Mouse (Mus musculus) hindbrain, embryonic 16.5 days (tissue): ENCODE data around the gene Atp2c2. TPM values are rescaled to one million over a fixed set of nuclear protein-coding genes. Genes with fewer than 3 reads are reported as not detected.

Experiments
- ATAC-seq: fragments of 200-750 bp; cut with Nextera tagmentation; 2 replicates; pipeline ENCODE4 v1.8.0; 2017; ENCODE audit warnings: moderate TSS enrichment, moderate library complexity
- H3K27ac ChIP-seq: fragments of 300-500 bp; sonication (generic); 2 replicates; pipeline ENCODE4 v1.5.1; 2014; ENCODE audit warnings: low read depth, mild to moderate bottlenecking, control low read depth, low read length, moderate library complexity
- H3K27me3 ChIP-seq: fragments of 300-500 bp; sonication (generic); replicated peaks from 2 replicates; pipeline ENCODE4 v1.6.1; 2014; ENCODE audit warnings: low read length; ENCODE audit not compliant: control insufficient read depth, insufficient read depth
- H3K36me3 ChIP-seq: fragments of 300-500 bp; sonication (generic); 2 replicates; pipeline ENCODE4 v1.6.1; 2014; ENCODE audit warnings: mild to moderate bottlenecking, low read length, moderate library complexity, mixed read lengths; ENCODE audit not compliant: control insufficient read depth, insufficient read depth
- H3K4me1 ChIP-seq: fragments of 300-500 bp; sonication (generic); 2 replicates; pipeline ENCODE4 v1.6.1; 2014; ENCODE audit warnings: low read depth, low read length; ENCODE audit not compliant: control insufficient read depth, insufficient read depth
- H3K4me2 ChIP-seq: fragments of 300-500 bp; sonication (generic); 2 replicates; pipeline ENCODE4 v1.6.1; 2014; ENCODE audit warnings: mild to moderate bottlenecking, low read length, control low read depth, moderate library complexity
- H3K4me3 ChIP-seq: fragments of 300-500 bp; sonication (generic); 2 replicates; pipeline ENCODE4 v1.5.1; 2014; ENCODE audit warnings: mild to moderate bottlenecking, low read length, control low read depth, moderate library complexity
- H3K9ac ChIP-seq: fragments of 300-500 bp; sonication (generic); 2 replicates; pipeline ENCODE4 v1.6.1; 2014; ENCODE audit warnings: low read depth, mild to moderate bottlenecking, control low read depth, low read length, moderate library complexity
- H3K9me3 ChIP-seq: fragments of 300-500 bp; sonication (generic); 2 replicates; pipeline ENCODE4 v1.6.1; 2014; ENCODE audit warnings: mild to moderate bottlenecking, low read length, moderate library complexity; ENCODE audit not compliant: control insufficient read depth
- WGBS: fragments of 180-500 bp; shearing (Covaris S2); extraction: QIAGEN DNeasy Blood & Tissue Kit; methylation state at CpG from one replicate; pipeline ENCODE4 v1.1.7; 2014; 5-methylcytosine and 5-hydroxymethylcytosine counted together
- polyA plus RNA-seq: library from polyadenylated mRNA; unstranded; fragments of >200 nt; fragmentation: Nextera tagmentation; extraction: Ambion mirVana; gene quantifications from 2 replicates; pipeline ENCODE4 v1.2.1, GENCODE M21; 2015

The Atp2c2 gene
- polyA plus RNA-seq, 1 experiment from 2014 or later, result 0.49 TPM

DNA sequence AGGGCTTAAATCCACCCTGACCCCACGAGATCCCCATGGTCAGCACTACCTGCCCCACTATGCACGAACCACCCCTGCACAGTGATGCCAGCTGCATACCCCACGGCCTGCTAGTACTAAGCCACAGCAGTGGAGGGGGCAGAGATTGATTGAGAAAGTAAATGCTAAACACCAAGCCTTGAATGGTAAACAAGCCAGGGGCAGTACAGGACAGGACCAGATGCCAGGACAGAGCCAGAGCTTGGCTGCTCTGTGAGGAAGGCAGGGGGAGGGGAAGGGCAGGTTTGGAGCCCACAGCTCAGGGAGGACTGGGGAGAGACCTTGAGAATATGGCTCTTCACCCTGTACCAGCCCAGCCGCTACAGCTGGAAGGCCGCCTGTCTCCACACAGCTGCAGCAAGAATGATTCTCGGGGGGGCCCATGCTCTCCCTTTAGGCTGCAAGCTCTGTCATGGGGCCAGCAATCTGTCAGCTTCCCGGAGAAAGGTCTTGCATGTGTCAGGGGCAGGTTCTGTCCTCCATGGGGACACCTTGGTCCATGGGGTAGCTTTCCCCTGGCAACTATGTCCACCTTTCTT lies 76.9 kb downstream of the Atp2c2 start:
- no peak overlapping the region for H3K4me2 ChIP-seq
- H3K4me3 ChIP-seq, result no peak overlapping the region
- peak overlapping the region; percentile 26; the same call in 1 of the 2 replicates for H3K9ac ChIP-seq
- no peak overlapping the region for H3K27ac ChIP-seq
- no peaks in the 10 kb centered on the region for H3K9me3 ChIP-seq
- no peaks in the 10 kb centered on the region for H3K36me3 ChIP-seq
- no peak for ATAC-seq
- peaks cover 18% of the 10 kb centered on the region for H3K4me1 ChIP-seq
- 87% methylated on average over 7 of the region's 7 CpGs for WGBS
- no peaks in the 10 kb centered on the region for H3K27me3 ChIP-seq

GRCm38 (mm10) chr8:119777765-119778164 lies 78.0 kb downstream of the Atp2c2 start:
- Histone ChIP-seq H3K9ac (peak overlapping the region; percentile 88), H3K9me3 (no peaks in the 10 kb centered on the region), H3K4me2 (peak overlapping the region; percentile 79), H3K27me3 (no peaks in the 10 kb centered on the region), H3K36me3 (no peaks in the 10 kb centered on the region), H3K27ac (peak overlapping the region; percentile 87), H3K4me3 (peak overlapping the region; percentile 66), H3K4me1 (peaks cover 18% of the 10 kb centered on the region)
- ATAC-seq, result no peak
- 18% methylated on average over 7 of the region's 7 CpGs for WGBS

DNA sequence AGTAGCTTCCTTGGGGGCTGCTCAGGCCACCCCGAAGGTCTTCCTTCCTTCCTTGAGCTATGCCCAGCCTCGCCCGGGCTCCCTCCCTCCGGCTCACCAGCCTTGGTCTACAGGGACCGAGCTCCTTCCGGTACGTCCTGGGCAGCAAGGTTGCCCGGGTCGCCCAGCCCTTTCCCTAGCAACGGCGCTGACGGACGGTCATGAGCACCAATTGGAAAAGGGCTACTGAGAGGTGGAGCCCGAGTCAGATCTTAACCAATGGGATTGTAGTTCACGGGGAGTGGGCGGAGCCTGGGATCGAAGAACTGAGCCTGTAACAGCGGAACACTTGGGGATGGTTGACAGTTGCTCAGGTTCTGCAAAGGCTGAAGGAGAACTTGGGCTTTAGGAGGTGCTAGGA lies 78.5 kb downstream of the Atp2c2 start, which contains the start of gene Tldc1:
TSS of gene Tldc1 (minus strand) at position 154 of the 400 bp plus-strand sequence.
- Histone ChIP-seq H3K4me3 (peak within 1 kb of the TSS; percentile 66), H3K4me1 (peaks cover 18% of the 10 kb centered on the region), H3K27me3 (no peaks in the 10 kb centered on the region), H3K27ac (peak within 1 kb of the TSS; percentile 87), H3K36me3 (no peaks in the 10 kb centered on the region), H3K9ac (peak within 1 kb of the TSS; percentile 88), H3K4me2 (peak within 1 kb of the TSS; percentile 79), H3K9me3 (no peaks in the 10 kb centered on the region)
- peak; percentile 97 for ATAC-seq
- WGBS, result under 1% methylated on average over 18 of the region's 18 CpGs

DNA sequence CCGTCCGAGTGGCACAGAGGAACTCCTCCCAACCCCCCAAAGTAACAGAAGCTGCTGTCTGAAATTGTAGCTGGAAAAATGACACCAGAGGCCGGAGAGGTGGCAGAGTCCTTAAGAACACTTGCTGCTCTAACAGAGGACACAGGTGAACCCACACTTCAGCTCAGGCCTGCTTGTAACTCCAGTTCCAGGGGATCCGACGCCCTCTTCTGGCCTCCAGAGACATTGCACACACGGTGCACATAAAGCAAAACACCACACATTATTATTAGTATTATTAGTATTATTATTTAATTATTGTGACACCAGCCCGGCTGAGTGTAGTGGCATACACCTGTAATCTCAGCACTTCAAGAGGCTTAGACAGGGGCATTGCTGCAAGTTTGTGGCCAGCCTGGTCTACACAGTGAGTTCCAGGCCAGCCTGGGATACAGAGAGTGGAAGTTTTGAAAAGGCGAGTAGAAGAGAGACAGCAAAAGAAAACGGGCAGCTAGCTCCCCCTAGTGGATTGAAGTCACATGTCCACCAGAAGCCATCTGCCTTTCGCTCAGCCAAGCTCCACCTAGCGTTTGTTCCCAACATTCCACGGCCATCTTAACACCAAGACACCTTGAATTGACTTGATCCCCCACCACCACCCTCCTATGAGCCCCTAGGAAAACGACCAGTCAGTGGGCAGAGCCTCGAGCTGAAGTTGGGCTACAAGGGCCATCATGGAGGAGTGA lies 79.4 kb downstream of the Atp2c2 start:
- no peaks in the 10 kb centered on the region for H3K36me3 ChIP-seq
- peaks cover 18% of the 10 kb centered on the region for H3K4me1 ChIP-seq
- H3K27ac ChIP-seq, result peak overlapping the region; percentile 81
- 0 out of 2 replicates have a peak, but pooled peaks have one; percentile 1 for ATAC-seq
- H3K27me3 ChIP-seq, result no peaks in the 10 kb centered on the region
- H3K9ac ChIP-seq, result peak overlapping the region; percentile 59; the same call in 1 of the 2 replicates
- no peak overlapping the region for H3K4me3 ChIP-seq
- H3K9me3 ChIP-seq, result no peaks in the 10 kb centered on the region
- 25% methylated on average over 14 of the region's 14 CpGs for WGBS
- H3K4me2 ChIP-seq, result peak overlapping the region; percentile 79

DNA sequence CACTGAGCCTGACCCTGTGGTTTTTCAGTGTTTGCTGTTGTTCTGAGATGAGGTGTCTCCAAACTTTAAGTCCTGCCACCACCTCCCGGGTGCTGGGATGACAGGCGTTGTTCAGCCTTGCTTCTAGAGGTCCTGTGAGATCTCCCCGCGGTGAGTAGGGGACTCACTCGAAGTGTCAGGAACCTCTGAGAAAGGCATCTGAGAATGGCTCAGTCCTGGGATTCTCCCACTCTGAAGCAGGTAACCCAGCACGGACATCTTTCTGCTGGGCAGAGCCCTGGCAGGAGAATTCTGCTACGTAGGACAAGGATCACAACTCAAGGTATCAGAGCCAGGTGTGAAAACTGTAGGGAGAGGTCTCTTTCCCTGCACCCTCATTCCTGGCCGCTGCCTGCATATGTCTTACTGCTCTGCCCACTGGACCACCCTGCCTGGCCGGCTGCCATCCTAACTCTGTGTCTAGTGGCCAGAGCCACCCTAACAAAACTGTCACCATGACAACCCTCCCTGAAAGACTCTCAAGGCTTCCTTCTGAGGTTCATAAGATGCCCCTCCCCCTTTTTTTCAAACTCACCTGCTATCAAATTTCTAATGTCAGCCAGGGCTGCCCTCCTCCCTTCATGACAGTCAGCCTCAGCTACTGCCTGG lies 80.7 kb downstream of the Atp2c2 start:
- WGBS, result 79% methylated on average over 9 of the region's 9 CpGs
- H3K36me3 ChIP-seq, result no peaks in the 10 kb centered on the region
- no peak overlapping the region for H3K9ac ChIP-seq
- H3K4me1 ChIP-seq, result peaks cover 18% of the 10 kb centered on the region
- H3K27ac ChIP-seq, result no peak overlapping the region
- H3K4me2 ChIP-seq, result no peak overlapping the region
- H3K9me3 ChIP-seq, result no peaks in the 10 kb centered on the region
- ATAC-seq, result no peak
- H3K27me3 ChIP-seq, result no peaks in the 10 kb centered on the region
- H3K4me3 ChIP-seq, result no peak overlapping the region

DNA sequence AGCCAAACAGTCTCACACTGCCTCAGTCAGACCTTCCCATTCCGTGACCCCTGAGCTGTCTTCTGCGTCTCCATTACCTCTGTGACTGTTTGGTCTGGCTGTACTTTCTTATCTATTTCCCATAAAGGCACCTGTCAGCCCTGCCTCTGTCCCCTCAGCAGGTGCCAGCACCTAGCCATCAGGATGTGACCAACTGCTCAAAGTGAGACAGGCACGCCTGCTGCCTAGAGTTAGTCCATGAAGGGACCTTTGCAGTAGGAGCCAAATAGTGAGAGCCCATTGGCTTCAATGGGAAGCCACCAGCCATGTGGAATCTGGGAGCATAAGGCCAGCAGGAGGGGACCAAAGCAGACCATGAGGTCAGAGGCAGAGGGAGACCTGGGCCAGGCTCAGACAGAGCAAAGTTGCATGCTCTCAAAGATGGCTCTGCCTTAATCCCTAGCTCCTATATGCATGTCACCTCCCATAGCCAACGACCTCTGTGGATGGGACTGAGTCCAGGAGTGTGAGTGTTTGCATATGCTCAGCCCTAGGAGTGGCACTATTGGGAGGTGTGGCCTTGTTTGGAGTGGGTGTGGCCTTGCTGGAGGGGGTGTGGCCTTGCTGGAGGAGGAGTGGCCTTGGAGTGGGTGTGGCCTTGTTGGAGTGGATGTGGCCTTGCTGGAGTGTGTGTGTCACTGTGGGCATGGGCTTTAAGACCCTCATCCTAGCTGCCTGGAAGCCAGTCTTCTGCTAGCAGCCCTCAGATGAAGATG lies 81.5 kb downstream of the Atp2c2 start:
- Histone ChIP-seq H3K27me3 (no peaks in the 10 kb centered on the region), H3K36me3 (no peaks in the 10 kb centered on the region), H3K4me2 (no peak overlapping the region), H3K4me3 (no peak overlapping the region), H3K9ac (no peak overlapping the region), H3K4me1 (peaks cover 18% of the 10 kb centered on the region), H3K27ac (no peak overlapping the region), H3K9me3 (no peaks in the 10 kb centered on the region)
- ATAC-seq, result no peak
- 76% methylated on average over 4 of the region's 4 CpGs for WGBS

DNA sequence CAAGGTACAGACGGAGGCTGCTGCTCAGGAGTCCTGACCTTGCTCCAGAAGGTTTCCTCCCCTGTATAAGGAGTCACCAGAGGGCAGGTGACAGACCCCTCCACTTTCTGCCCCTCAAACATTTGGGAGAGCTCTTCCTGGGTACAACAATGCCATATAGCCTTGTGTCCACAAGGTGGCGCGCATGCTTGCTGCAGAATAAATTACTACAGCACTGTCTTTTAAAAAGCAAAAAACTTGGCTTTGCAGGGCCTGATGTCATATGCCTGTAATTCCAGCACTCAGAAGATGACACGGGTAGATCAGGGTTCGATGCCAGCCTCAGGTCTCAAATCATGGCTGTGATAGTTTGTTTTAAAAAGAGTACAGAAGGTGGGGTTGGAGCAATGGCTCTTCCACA lies 82.9 kb downstream of the Atp2c2 start:
- Histone ChIP-seq H3K4me1 (peaks cover 7% of the 10 kb centered on the region), H3K36me3 (no peaks in the 10 kb centered on the region), H3K27ac (no peak overlapping the region), H3K9me3 (no peaks in the 10 kb centered on the region), H3K4me2 (no peak overlapping the region), H3K27me3 (no peaks in the 10 kb centered on the region), H3K4me3 (no peak overlapping the region), H3K9ac (no peak overlapping the region)
- 10% methylated on average over 5 of the region's 5 CpGs for WGBS
- ATAC-seq, result no peak

GRCm38 (mm10) chr8:119783579-119783978 lies 83.8 kb downstream of the Atp2c2 start:
- WGBS, result 76% methylated on average over 6 of the region's 6 CpGs
- H3K9ac ChIP-seq, result no peak overlapping the region
- no peak for ATAC-seq

More at GRCm38 (mm10) chr8:119783579-119783978, 83.8 kb downstream of the Atp2c2 start:
- Histone ChIP-seq H3K27ac (no peak overlapping the region), H3K27me3 (no peaks in the 10 kb centered on the region), H3K4me2 (no peak overlapping the region), H3K4me3 (no peak overlapping the region), H3K4me1 (peaks cover 4% of the 10 kb centered on the region), H3K9me3 (no peaks in the 10 kb centered on the region), H3K36me3 (no peaks in the 10 kb centered on the region)
